Mouse (Mus musculus) neural tube, embryonic 14.5 days (tissue): ENCODE data around the gene Eml3. TPM values are rescaled to one million over a fixed set of nuclear protein-coding genes. Genes with fewer than 3 reads are reported as not detected.
A peak's percentile ranks its signal among the peaks of the same experiment; 100 is the strongest.

Experiments used
- ATAC-seq: fragments of 200-750 bp; cut with Nextera tagmentation; 2 replicates; pipeline ENCODE4 v1.8.0; 2017; ENCODE audit warnings: low read depth, mild to moderate bottlenecking, moderate TSS enrichment, moderate library complexity
- H3K27ac ChIP-seq: fragments of 300-500 bp; sonication (generic); 2 replicates; pipeline ENCODE4 v1.5.1; 2014; ENCODE audit warnings: low read depth, mild to moderate bottlenecking, control low read depth, low read length, moderate library complexity, mixed read lengths
- H3K27me3 ChIP-seq: fragments of 300-500 bp; sonication (generic); 2 replicates; pipeline ENCODE4 v1.6.1; 2014; ENCODE audit warnings: low read length; ENCODE audit not compliant: control insufficient read depth, insufficient read depth
- H3K36me3 ChIP-seq: fragments of 300-500 bp; sonication (generic); 2 replicates; pipeline ENCODE4 v1.6.1; 2014; ENCODE audit warnings: low read length, mixed read lengths; ENCODE audit not compliant: control insufficient read depth, insufficient read depth
- H3K4me1 ChIP-seq: fragments of 300-500 bp; sonication (generic); 2 replicates; pipeline ENCODE4 v1.6.1; 2014; ENCODE audit warnings: low read length; ENCODE audit not compliant: control insufficient read depth, insufficient read depth
- H3K4me2 ChIP-seq: fragments of 300-500 bp; sonication (generic); 2 replicates; pipeline ENCODE4 v1.6.1; 2014; ENCODE audit warnings: mild to moderate bottlenecking, low read depth, low read length, control low read depth
- H3K4me3 ChIP-seq: fragments of 300-500 bp; sonication (generic); 2 replicates; pipeline ENCODE4 v1.5.1; 2014; ENCODE audit warnings: low read depth, low read length, control low read depth, mixed read lengths
- H3K9ac ChIP-seq: fragments of 300-500 bp; sonication (generic); replicated peaks from 2 replicates; pipeline ENCODE4 v1.6.1; 2014; ENCODE audit warnings: low read depth, mild to moderate bottlenecking, control low read depth, low read length, mixed read lengths
- H3K9me3 ChIP-seq: fragments of 300-500 bp; sonication (generic); 2 replicates; pipeline ENCODE4 v1.6.1; 2016; ENCODE audit warnings: low read length; ENCODE audit not compliant: control insufficient read depth
- WGBS: fragments of 180-500 bp; shearing (Covaris S2); extraction: QIAGEN DNeasy Blood & Tissue Kit; methylation state at CpG from one replicate; pipeline ENCODE4 v1.1.7; 2014; 5-methylcytosine and 5-hydroxymethylcytosine counted together
- polyA plus RNA-seq: library from polyadenylated mRNA; unstranded; fragments of >200 nt; fragmentation: Nextera tagmentation; extraction: Ambion mirVana; gene quantifications from 2 replicates; pipeline ENCODE4 v1.2.1, GENCODE M21; 2014

Eml3 gene
- polyA plus RNA-seq, 1 experiment from 2014 or later: 6.2 TPM

GRCm38 (mm10) chr19:8984255-8984868 is 55.0 kb downstream of the Eml3 start:
- Histone ChIP-seq H3K4me2 (peak overlapping the region; percentile 11; the same call in 1 of the 2 replicates), H3K4me3 (no peak overlapping the region), H3K27me3 (0 out of 2 replicates have a peak, but pooled peaks cover 11% of the 10 kb centered on the region), H3K36me3 (peaks cover 10% of the 10 kb centered on the region; the same call in 1 of the 2 replicates), H3K27ac (peak overlapping the region; percentile 35; the same call in 1 of the 2 replicates), H3K4me1 (peaks cover 28% of the 10 kb centered on the region), H3K9ac (peak overlapping the region; percentile 26), H3K9me3 (no peaks in the 10 kb centered on the region)
- 8% methylated on average over 7 of the region's 7 CpGs for WGBS
- peak; percentile 73 for ATAC-seq

DNA sequence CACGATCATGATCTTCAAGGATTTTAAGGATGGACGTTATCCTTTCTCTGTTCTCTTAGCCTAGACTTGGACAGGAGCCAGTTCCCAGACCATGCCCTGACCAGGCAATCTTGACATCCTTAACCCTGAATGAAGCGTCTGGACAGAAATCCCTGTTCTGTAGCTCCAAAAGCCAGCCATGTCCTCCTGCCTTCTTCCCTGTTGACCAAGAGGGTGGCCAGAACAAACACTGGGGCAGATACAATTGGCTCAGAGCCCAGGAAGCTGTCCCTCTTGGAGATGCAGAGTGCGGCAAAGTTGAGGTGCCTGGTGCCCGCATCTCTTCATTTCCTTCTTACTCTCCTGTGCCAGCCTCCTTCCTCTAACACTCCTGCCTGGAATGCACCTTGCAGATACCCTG is 56.5 kb downstream of the Eml3 start:
- 59% methylated on average over 5 of the region's 5 CpGs for WGBS
- Histone ChIP-seq H3K36me3 (no peaks in the 10 kb centered on the region), H3K27ac (no peak overlapping the region), H3K4me3 (no peak overlapping the region), H3K9me3 (no peaks in the 10 kb centered on the region), H3K9ac (no peak overlapping the region), H3K27me3 (0 out of 2 replicates have a peak, but pooled peaks cover 11% of the 10 kb centered on the region), H3K4me1 (peaks cover 37% of the 10 kb centered on the region), H3K4me2 (no peak overlapping the region)
- ATAC-seq: no peak

DNA sequence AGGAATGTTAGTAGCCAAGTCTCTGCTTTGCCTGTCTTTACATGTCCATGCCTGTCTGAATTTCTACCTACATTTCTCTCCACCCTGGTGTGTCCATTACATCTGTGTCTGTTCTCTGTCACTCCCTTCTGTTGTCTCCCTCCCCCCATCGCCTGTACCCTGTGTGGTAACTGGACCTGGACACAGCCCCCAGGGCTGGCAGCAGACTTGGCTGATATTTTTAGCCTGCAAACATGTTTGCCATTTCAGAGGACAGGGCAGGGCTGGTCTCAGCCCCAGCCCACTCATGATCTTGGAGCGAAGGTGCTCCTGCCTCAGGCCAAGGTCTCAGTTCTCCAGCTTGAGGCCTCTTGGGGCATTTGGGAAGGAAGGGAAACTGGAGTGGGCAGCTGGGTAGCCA is 58.5 kb downstream of the Eml3 start:
- no peaks in the 10 kb centered on the region for H3K36me3 ChIP-seq
- ATAC-seq: no peak
- 50% methylated on average over 2 of the region's 2 CpGs for WGBS
- no peak overlapping the region for H3K4me3 ChIP-seq
- H3K9ac ChIP-seq: no peak overlapping the region
- H3K9me3 ChIP-seq: no peaks in the 10 kb centered on the region
- 0 out of 2 replicates have a peak, but pooled peaks cover 11% of the 10 kb centered on the region for H3K27me3 ChIP-seq
- H3K27ac ChIP-seq: no peak overlapping the region
- no peak overlapping the region for H3K4me2 ChIP-seq
- peaks cover 32% of the 10 kb centered on the region for H3K4me1 ChIP-seq

- Histone ChIP-seq H3K4me3 (peak overlapping the region; percentile 41), H3K9ac (no peak overlapping the region), H3K9me3 (no peaks in the 10 kb centered on the region), H3K36me3 (no peaks in the 10 kb centered on the region), H3K4me1 (peaks cover 25% of the 10 kb centered on the region), H3K27me3 (0 out of 2 replicates have a peak, but pooled peaks cover 11% of the 10 kb centered on the region), H3K27ac (no peak overlapping the region), H3K4me2 (peak overlapping the region; percentile 65; the same call in 1 of the 2 replicates)
- WGBS: 14% methylated on average over 15 of the region's 15 CpGs
- ATAC-seq: no peak
These were observed 59.2 kb downstream of the Eml3 start for GRCm38 (mm10) chr19:8988346-8989065.

DNA sequence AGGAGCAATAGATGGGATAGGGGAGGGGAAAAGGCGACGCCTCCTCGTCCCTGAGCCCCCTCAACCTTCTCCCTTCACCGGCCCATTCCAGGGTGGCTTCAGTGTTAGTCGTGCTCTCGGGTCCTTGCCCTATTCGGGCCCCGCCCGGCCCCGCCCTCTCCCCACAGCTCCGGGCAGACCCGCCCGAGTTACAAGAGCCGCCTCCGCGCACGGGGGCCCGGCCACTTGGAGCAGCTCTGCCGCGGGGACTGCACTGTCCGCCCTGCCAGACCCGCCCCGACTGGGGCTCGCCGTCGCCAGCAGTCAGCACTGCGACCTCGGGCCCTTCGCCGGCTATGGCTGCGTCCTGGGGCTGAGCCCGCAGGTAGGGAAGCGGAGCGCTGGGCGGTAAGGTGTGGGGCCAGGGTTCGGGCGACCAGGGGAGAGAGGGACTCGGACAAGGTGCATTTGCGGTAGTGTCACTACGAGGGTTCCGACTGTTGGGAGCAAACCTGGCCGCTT is 59.8 kb downstream of the Eml3 start, which contains the start of gene Ahnak:
TSS of gene Ahnak (plus strand) at position 219 of the 501 bp plus-strand sequence.
- WGBS: 2% methylated on average over 36 of the region's 42 CpGs
- Histone ChIP-seq H3K4me2 (peak within 1 kb of the TSS; percentile 65), H3K9me3 (no peaks in the 10 kb centered on the region), H3K27ac (peak within 1 kb of the TSS; percentile 39), H3K27me3 (0 out of 2 replicates have a peak, but pooled peaks cover 11% of the 10 kb centered on the region), H3K9ac (peak within 1 kb of the TSS; percentile 42), H3K4me1 (peaks cover 19% of the 10 kb centered on the region), H3K4me3 (peak within 1 kb of the TSS; percentile 41), H3K36me3 (no peaks in the 10 kb centered on the region)
- ATAC-seq: peak; percentile 39; the same call in 1 of the 2 replicates

DNA sequence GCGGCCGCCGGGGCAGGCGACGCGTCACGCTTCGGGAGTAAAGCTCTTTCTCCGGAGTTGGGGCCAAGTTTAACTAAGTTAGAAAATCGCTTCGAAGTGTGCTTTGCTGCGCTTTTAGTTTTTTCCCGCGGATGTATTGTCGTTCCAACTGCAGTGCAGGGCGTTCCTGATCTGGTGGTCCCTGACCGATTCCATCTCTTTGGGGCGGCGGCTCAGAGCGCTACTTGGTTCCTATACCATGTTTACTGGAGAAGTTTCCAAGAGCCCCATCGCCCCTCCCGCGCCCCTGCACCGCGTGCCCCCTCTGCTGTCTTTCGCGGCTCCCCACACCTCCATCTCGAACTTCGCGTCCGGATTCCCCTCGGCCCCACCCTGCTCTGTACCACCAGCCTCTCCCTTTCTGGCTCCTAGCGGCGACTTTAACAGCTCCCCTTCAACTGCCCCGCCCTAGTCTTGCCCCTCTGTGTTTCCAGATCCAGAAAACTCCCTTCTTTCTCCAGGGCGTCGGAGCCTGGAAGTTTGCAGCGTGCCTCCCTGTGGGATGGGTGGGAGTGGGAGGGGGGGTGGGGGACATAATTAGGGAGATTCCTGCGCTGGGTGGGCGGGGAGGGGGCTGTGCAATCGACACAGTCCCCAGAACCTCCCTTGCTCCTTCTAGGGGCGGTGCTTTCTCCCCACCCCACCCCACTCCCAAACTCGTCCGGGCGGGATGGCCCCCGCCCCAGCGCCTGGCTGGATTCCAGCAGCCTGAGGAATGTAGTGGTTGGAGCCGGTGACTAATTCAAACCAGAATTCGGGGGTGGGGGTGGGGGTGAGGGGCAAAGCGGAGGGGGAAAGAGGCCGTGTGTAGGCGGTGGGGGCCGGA is 60.4 kb downstream of the Eml3 start:
- Histone ChIP-seq H3K36me3 (no peaks in the 10 kb centered on the region), H3K4me3 (peak overlapping the region; percentile 41), H3K9ac (peak overlapping the region; percentile 42), H3K4me1 (peaks cover 12% of the 10 kb centered on the region), H3K27ac (peak overlapping the region; percentile 39; the same call in 1 of the 2 replicates), H3K4me2 (peak overlapping the region; percentile 65), H3K9me3 (no peaks in the 10 kb centered on the region), H3K27me3 (0 out of 2 replicates have a peak, but pooled peaks cover 11% of the 10 kb centered on the region)
- peak; percentile 52 for ATAC-seq
- under 1% methylated on average over 51 of the region's 53 CpGs for WGBS

- H3K9me3 ChIP-seq: no peaks in the 10 kb centered on the region
- peak overlapping the region; percentile 10; the same call in 1 of the 2 replicates for H3K27ac ChIP-seq
- H3K4me1 ChIP-seq: peaks cover 9% of the 10 kb centered on the region
- 0 out of 2 replicates have a peak, but pooled peaks cover 11% of the 10 kb centered on the region for H3K27me3 ChIP-seq
- H3K9ac ChIP-seq: 0 out of 2 replicates have a peak overlapping the region, but pooled peaks have one; percentile 11
- H3K4me2 ChIP-seq: peak overlapping the region; percentile 65
- H3K4me3 ChIP-seq: peak overlapping the region; percentile 41
- ATAC-seq: peak; percentile 55
- H3K36me3 ChIP-seq: no peaks in the 10 kb centered on the region
- 18% methylated on average over 15 of the region's 15 CpGs for WGBS
These were observed 61.2 kb downstream of the Eml3 start for GRCm38 (mm10) chr19:8990432-8991102.
